Mouse (Mus musculus) kidney, adult 8-10 months (tissue): ENCODE measurements around the gene Rcan2.

Experiments used
- DNase-seq, 2 experiments: peaks; one replicate each; pipeline ENCODE4 v3.0.0; 2022

Gene Rcan2

GRCm38 (mm10) chr17:44083156-44083555, 282.0 kb downstream of the Rcan2 start:
- no peak for DNase-seq

GRCm38 (mm10) chr17:44088226-44088625, 287.1 kb downstream of the Rcan2 start:
- no peak for DNase-seq
